Mouse (Mus musculus) lung, postnatal 0 days (tissue): ENCODE results near the gene Jam3. TPM values are rescaled to one million over a fixed set of nuclear protein-coding genes. Genes with fewer than 3 reads are reported as not detected.
A peak's percentile ranks its signal among the peaks of the same experiment; 100 is the strongest.

Experiments
- ATAC-seq: fragments of 200-750 bp; cut with Nextera tagmentation; 2 replicates; pipeline ENCODE4 v1.8.0; 2017; ENCODE audit warnings: moderate library complexity
- DNase-seq: peaks from one replicate; pipeline ENCODE4 v3.0.0-alpha.2; 2016; ENCODE audit warnings: low spot score
- H3K27ac ChIP-seq: fragments of 300-500 bp; sonication (generic); 2 replicates; pipeline ENCODE4 v1.5.1; 2014; ENCODE audit warnings: antibody characterized with exemption, mild to moderate bottlenecking, low read length, mixed read lengths
- H3K27me3 ChIP-seq: fragments of 300-500 bp; sonication (generic); replicated peaks from 2 replicates; pipeline ENCODE4 v1.6.1; 2014; ENCODE audit warnings: low read length, mixed read lengths; ENCODE audit not compliant: insufficient read depth
- H3K36me3 ChIP-seq: fragments of 300-500 bp; sonication (generic); 2 replicates; pipeline ENCODE4 v1.6.1; 2014; ENCODE audit warnings: low read length, mixed read lengths; ENCODE audit not compliant: insufficient read depth
- H3K4me1 ChIP-seq: fragments of 300-500 bp; sonication (generic); 2 replicates; pipeline ENCODE4 v1.6.1; 2014; ENCODE audit warnings: antibody characterized with exemption, low read depth, low read length, mixed read lengths; ENCODE audit not compliant: insufficient read depth
- H3K4me2 ChIP-seq: fragments of 300-500 bp; sonication (generic); replicated peaks from 2 replicates; pipeline ENCODE4 v1.6.1; 2014; ENCODE audit warnings: low read depth, mild to moderate bottlenecking, low read length, moderate library complexity, mixed read lengths
- H3K4me3 ChIP-seq: fragments of 300-500 bp; sonication (generic); 2 replicates; pipeline ENCODE4 v1.5.1; 2014; ENCODE audit warnings: low read depth, low read length
- H3K9ac ChIP-seq: fragments of 300-500 bp; sonication (generic); replicated peaks from 2 replicates; pipeline ENCODE4 v1.6.1; 2014; ENCODE audit warnings: low read depth, mild to moderate bottlenecking
- H3K9me3 ChIP-seq: fragments of 300-500 bp; sonication (generic); 2 replicates; pipeline ENCODE4 v1.6.1; 2016; ENCODE audit warnings: low read length, mixed read lengths
- CTCF ChIP-seq: IDR thresholded peaks from 2 replicates; pipeline ENCODE4 v1.5.1; 2016; ENCODE audit warnings: antibody characterized with exemption, mild to moderate bottlenecking
- EP300 ChIP-seq: IDR thresholded peaks from 2 replicates; pipeline ENCODE4 v1.6.1; 2016; ENCODE audit warnings: antibody characterized with exemption, mild to moderate bottlenecking, control low read depth
- WGBS: fragments of 180-500 bp; shearing (Covaris S2); extraction: QIAGEN DNeasy Blood & Tissue Kit; methylation state at CpG from one replicate; pipeline ENCODE4 v1.1.7; 2014; 5-methylcytosine and 5-hydroxymethylcytosine counted together
- polyA plus RNA-seq: library from polyadenylated mRNA; unstranded; fragments of >200 nt; fragmentation: Nextera tagmentation; extraction: Ambion mirVana; gene quantifications from 2 replicates; pipeline ENCODE4 v1.2.1, GENCODE M21; 2015

Jam3 gene
- polyA plus RNA-seq, 1 experiment from 2014 or later, result 18.9 TPM

DNA sequence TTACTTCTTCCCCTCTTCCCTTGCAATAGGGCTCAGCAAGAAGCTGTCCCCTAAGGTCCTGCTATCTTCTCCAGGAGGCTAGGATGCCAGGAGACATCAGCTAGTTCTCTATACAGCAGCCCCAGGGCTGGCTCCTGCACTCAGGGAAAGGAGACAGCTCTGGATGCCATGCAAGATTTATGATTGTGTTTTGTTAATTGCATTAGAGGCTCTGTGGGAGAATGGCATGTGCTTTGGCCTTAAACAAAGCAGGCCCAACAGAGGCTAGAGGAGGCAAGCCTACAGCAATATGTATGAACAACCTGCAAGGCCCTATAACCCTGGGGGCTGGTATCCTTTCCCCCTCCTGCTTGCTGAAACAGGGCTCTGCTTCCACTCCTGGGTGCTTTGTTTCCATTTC lies 30.6 kb upstream of the Jam3 start:
- Histone ChIP-seq H3K4me1 (no peaks in the 10 kb centered on the region), H3K9me3 (no peaks in the 10 kb centered on the region), H3K27ac (no peak overlapping the region), H3K27me3 (no peaks in the 10 kb centered on the region), H3K9ac (no peak overlapping the region), H3K4me2 (no peak overlapping the region), H3K4me3 (no peak overlapping the region), H3K36me3 (no peaks in the 10 kb centered on the region)
- DNase-seq, result no peak
- no peak for ATAC-seq
- TF ChIP-seq EP300 (no peak), CTCF (no peak)

- Histone ChIP-seq H3K9me3 (no peaks in the 10 kb centered on the region), H3K4me2 (no peak overlapping the region)
These were observed 26.9 kb upstream of the Jam3 start for GRCm38 (mm10) chr9:27182087-27182486.

DNA sequence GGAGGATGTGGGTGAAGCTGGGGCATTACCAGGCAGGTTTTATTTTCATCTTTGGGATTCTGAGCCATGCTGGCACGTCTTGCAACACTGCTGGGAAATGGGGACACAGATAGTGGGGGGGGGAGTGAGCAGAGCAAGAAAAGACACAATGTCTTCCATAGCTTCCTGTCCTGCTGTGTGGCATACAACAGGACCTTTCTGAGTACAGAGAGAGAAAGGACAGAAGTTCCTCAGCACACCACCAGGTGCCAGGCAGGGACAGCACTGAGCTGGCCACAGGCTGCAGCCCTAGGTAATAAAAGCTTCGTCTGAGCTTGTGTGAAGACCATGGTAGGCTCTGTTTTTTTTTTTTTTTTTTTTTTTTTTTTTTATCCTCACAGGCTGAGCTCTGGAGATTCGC lies 25.3 kb upstream of the Jam3 start:
- ATAC-seq (no peak), DNase-seq (no peak)
- no peaks in the 10 kb centered on the region for H3K27me3 ChIP-seq
- no peak overlapping the region for H3K4me2 ChIP-seq
- TF ChIP-seq EP300, result no peak
- TF ChIP-seq CTCF, result peak; percentile 32; the same call in 1 of the 2 replicates
- H3K4me3 ChIP-seq, result no peak overlapping the region
- no peak overlapping the region for H3K9ac ChIP-seq
- no peaks in the 10 kb centered on the region for H3K4me1 ChIP-seq
- H3K36me3 ChIP-seq, result no peaks in the 10 kb centered on the region
- 37% methylated on average over 3 of the region's 3 CpGs for WGBS
- H3K27ac ChIP-seq, result no peak overlapping the region
- H3K9me3 ChIP-seq, result no peaks in the 10 kb centered on the region

More at GRCm38 (mm10) chr9:27182087-27182486, 26.9 kb upstream of the Jam3 start:
- Histone ChIP-seq H3K27me3 (no peaks in the 10 kb centered on the region), H3K9ac (no peak overlapping the region), H3K27ac (no peak overlapping the region), H3K36me3 (no peaks in the 10 kb centered on the region), H3K4me1 (no peaks in the 10 kb centered on the region), H3K4me3 (no peak overlapping the region)
- 67% methylated on average over 5 of the region's 5 CpGs for WGBS
- DNase-seq, result no peak
- no peak for ATAC-seq
- TF ChIP-seq EP300 (no peak), CTCF (no peak)

GRCm38 (mm10) chr9:27178935-27179334 lies 23.7 kb upstream of the Jam3 start:
- Histone ChIP-seq H3K4me2 (no peak overlapping the region), H3K4me1 (no peaks in the 10 kb centered on the region), H3K4me3 (no peak overlapping the region), H3K9ac (no peak overlapping the region), H3K27me3 (no peaks in the 10 kb centered on the region), H3K9me3 (no peaks in the 10 kb centered on the region), H3K27ac (no peak overlapping the region), H3K36me3 (no peaks in the 10 kb centered on the region)
- ATAC-seq (no peak), DNase-seq (no peak)
- 53% methylated on average over 4 of the region's 4 CpGs for WGBS
- TF ChIP-seq EP300 (no peak), CTCF (no peak)

- TF ChIP-seq CTCF (peak; percentile 94), EP300 (no peak)
- H3K4me1 ChIP-seq, result no peaks in the 10 kb centered on the region
- no peaks in the 10 kb centered on the region for H3K9me3 ChIP-seq
- ATAC-seq (peak; percentile 63), DNase-seq (peak; percentile 89)
- H3K36me3 ChIP-seq, result no peaks in the 10 kb centered on the region
- 0% methylated on average over 2 of the region's 2 CpGs for WGBS
- no peak overlapping the region for H3K9ac ChIP-seq
- H3K27ac ChIP-seq, result no peak overlapping the region
- no peaks in the 10 kb centered on the region for H3K27me3 ChIP-seq
- H3K4me2 ChIP-seq, result no peak overlapping the region
- no peak overlapping the region for H3K4me3 ChIP-seq
These were observed 20.9 kb upstream of the Jam3 start for GRCm38 (mm10) chr9:27176154-27176553.

DNA sequence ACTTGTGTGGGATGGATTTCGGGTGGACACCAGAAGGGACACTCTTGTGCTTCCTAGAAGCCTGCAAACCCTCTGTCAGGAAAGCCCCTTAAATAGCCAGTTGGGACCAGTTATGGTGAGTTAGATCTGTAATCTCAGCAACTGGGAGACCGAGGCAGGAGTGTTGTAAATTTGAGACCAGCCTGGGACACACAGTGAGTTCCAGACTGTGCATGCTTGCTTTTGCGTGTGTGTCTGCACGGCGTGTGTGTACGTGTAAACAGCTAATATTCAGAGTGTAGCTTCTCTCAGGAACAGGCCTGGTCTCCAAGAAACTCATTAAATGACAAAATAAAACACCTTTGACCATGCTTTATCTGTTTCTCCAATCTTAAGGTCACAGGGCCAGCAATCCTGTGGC lies 20.5 kb upstream of the Jam3 start:
- H3K4me3 ChIP-seq, result no peak overlapping the region
- WGBS, result 87% methylated on average over 6 of the region's 6 CpGs

DNA sequence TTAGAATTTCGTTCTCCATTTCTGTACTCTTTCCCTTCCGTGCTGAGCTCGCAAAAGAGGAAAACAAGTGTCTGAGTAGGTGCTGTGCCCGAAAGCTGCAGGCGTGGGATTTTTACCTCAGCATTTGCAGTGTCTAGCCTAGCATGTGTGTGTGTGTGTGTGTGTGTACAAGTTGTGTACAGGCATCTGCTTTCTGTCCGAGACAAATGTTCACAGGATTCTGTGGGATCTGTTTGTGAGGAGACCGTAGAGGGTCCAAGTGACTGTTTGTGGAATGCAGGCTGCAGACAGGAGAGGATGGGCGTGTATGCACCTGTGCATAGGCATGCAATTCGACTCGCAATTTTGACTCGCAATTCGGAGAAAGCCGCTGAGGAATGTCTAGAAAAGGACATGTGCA lies 20.0 kb upstream of the Jam3 start:
- H3K36me3 ChIP-seq, result no peaks in the 10 kb centered on the region
- H3K9me3 ChIP-seq, result no peaks in the 10 kb centered on the region
- no peak overlapping the region for H3K4me3 ChIP-seq
- ATAC-seq, result no peak
- TF ChIP-seq EP300 (no peak), CTCF (no peak)
- 87% methylated on average over 13 of the region's 13 CpGs for WGBS
- H3K4me1 ChIP-seq, result no peaks in the 10 kb centered on the region
- no peak overlapping the region for H3K9ac ChIP-seq
- H3K27ac ChIP-seq, result no peak overlapping the region
- no peak for DNase-seq
- H3K27me3 ChIP-seq, result no peaks in the 10 kb centered on the region
- H3K4me2 ChIP-seq, result no peak overlapping the region

More for the DNA sequence above, 20.5 kb upstream of the Jam3 start:
- DNase-seq (no peak), ATAC-seq (no peak)
- TF ChIP-seq CTCF (no peak), EP300 (no peak)
- Histone ChIP-seq H3K4me2 (no peak overlapping the region), H3K27me3 (no peaks in the 10 kb centered on the region), H3K9ac (no peak overlapping the region), H3K4me1 (no peaks in the 10 kb centered on the region), H3K9me3 (no peaks in the 10 kb centered on the region), H3K27ac (no peak overlapping the region), H3K36me3 (no peaks in the 10 kb centered on the region)
